Mouse (Mus musculus) duodenum, adult 2 months (tissue): ENCODE results near the gene Haus3. TPM values are rescaled to one million over a fixed set of nuclear protein-coding genes. Genes with fewer than 3 reads are reported as not detected.

ENCODE experiments used
- polyA plus RNA-seq: library from polyadenylated mRNA; depleted of rRNA; stranded (reverse); fragments of >200 nt; gene quantifications from 2 replicates; pipeline ENCODE4 v1.2.3, GENCODE M21; 2012; ENCODE audit warnings: low replicate concordance; rRNA removed

Gene Haus3
- polyA plus RNA-seq: 0.07 and 0.09 TPM in 2 replicates

DNA sequence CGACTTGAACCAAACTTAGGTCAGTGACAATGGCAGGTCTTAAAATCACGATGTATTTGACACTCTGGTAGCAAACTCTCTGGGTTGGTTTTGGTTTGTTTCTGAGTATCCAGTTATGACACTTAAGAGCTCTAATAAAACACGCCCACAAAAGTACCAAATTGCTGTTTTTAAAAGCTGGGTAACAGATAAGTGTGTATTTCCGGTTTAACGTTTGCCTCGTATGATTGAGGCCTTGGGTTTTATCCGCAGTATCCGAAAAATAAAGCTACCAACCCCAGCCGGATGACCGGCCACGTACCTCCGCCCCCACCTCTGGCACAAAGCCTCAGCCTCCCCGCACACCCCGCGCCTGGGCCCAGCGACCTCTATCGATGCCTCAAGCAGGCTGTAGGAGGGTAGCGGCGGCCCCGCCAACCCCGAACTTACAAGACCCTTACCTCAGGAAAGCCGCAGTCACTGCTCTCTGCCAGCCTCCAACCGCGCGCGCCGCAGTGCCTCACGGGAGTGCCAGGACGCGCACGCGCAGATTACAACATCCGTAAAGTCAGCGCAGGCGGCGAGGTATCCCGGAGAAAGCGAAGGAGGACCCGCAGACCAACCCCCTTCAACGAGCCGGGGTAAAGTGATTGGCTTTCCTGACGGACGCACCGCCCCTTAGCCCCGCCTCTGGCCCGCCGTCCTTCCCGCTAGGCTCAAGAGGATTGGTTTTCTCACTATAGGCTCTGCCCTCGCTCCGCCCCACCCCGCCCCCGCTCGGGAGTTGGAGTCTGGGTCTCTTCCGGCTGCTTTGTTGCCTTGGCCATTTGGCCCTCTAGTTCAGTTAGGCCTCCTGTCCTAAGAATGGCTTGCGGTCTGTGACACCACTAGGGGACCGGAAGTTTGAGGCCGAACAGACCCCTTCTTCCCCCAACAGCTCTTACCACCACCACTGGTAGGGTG is at the start of gene Haus3, which contains the start of gene Poln:
Gene Haus3 (minus strand): TSS at position 578 of the 942 bp plus-strand sequence.
Gene Poln (minus strand): TSS at position 499 of the 942 bp plus-strand sequence.

DNA sequence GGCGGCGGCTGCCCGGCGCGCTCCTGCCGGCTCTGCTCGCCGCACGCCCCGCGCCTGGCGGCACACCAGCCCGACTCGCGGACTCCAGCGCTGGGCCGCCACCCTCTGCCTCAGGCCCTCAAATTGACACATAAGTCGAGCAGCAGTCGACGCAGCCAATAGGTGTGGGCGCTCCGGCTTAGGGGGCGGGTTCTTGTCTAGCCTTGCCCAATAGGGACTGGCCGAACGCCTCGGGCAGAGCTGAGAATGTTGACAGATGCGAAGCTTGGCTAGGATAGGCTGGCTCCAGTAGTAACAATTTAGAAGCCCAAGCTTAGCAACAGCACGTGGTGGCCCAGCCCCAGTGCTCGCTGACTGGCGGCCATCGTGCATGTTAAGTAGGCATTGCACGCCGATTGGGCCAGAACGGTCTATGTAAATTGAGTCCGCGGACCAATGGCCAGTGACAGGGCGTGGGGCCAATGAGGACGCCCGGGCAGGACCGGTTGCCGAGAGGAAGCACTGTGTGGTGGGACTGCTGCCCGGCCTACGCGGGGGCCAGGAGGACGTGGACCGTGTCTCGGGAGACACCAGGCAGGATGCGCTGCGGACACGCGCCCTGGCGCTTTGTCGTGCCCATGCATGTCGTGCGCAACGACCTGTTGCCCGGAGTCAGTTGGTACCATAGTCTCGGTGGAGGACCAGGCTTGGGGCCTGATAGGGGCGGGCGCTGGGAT is 18.4 kb upstream of the Haus3 start, which contains the start of gene Mxd4:
Gene Mxd4 (minus strand): TSS at position 120 of the 716 bp plus-strand sequence.

Other genes starting within 250 kb of the Haus3 start
- 24.5 and 33.3 TPM in 2 replicates for gene Nelfa, start 233.1 kb downstream of the Haus3 start, polyA plus RNA-seq
- 8.6 and 11.1 TPM in 2 replicates for gene Gm1673, start 186.1 kb downstream of the Haus3 start, polyA plus RNA-seq
- 0.26 and 1.4 TPM in 2 replicates for gene Nat8l, start 173.5 kb downstream of the Haus3 start, polyA plus RNA-seq
- 0.17 TPM in 1 of 2 replicates, not detected in the other for gene Poln, start 79 bp downstream of the Haus3 start, polyA plus RNA-seq
- 105 and 107 TPM in 2 replicates for gene Mxd4, start 18.2 kb upstream of the Haus3 start, polyA plus RNA-seq
- 1.4 and 2.6 TPM in 2 replicates for gene Zfyve28, start 118.9 kb upstream of the Haus3 start, polyA plus RNA-seq
- not detected in 2 replicates for gene Cfap99, start 119.1 kb upstream of the Haus3 start, polyA plus RNA-seq
- gene Rnf4, start 166.8 kb upstream of the Haus3 start, polyA plus RNA-seq: 18.7 and 19.7 TPM in 2 replicates
- 12.9 and 15.7 TPM in 2 replicates for gene Fam193a, start 200.4 kb upstream of the Haus3 start, polyA plus RNA-seq